Mouse (Mus musculus) liver, postnatal 0 days (tissue): ENCODE data around the gene Zc3h12a.

Experiments
- CTCF ChIP-seq: sonication (generic); IDR thresholded peaks from 2 replicates; pipeline ENCODE4 v1.5.1; 2016; ENCODE audit warnings: antibody characterized with exemption, low read depth
- EP300 ChIP-seq: IDR thresholded peaks from 2 replicates; pipeline ENCODE4 v1.6.1; 2016; ENCODE audit warnings: antibody characterized with exemption, low read depth, mild to moderate bottlenecking

- TF ChIP-seq EP300 (no peak), CTCF (no peak)
These were observed 7.6 kb upstream of the Zc3h12a start for GRCm38 (mm10) chr4:125135076-125135855.
